Mouse (Mus musculus): ENCODE data around the gene Mctp2.

DNA sequence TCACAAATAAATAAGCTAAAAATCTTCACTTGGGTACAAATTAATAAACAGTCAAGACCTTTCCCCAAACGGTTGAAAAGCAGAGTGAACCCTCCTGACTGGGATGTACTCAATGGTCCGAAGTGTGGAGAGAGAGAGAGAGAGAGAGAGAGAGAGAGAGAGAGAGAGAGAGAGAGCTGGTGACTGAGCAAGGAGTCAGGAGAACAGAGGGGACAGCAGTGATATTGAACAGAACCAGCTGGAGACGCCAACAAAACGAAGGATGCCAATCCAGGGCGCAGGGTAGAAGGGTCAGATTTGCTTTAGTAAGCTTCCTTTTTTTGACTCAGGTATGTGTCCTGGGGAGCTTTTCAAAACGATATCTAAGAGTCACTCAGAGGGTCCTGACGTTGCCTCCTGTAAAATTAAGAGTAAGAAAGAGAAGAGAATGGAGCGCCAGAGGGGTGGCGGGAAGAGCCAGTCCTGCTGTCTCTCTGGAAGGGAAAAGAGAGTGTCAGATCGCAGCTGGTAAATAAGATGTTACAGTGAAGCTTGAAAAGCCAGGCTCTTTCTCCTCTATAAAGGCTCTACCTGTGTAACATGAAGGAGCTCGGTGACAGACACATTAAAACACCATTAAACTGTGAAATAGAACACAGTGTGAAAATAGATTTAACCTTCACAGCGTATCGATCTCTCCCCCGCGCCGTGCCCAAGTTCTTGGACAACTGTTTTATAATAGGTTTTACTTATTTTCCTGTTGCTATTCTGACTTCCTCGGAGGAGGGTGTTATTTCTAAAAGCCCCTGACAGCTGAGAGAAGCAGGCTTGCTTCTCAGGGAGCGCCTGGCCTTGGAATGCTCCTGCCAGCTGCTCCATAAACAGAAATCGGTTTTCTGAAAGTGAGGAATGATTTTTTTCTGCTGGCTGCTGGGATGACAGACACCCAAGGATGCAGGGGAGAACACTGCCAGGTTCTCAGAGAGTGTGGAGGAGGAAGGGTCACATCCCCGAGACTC, 258.5 kb downstream of the Mctp2 start:
- no peak for TF ChIP-seq GATA1 (IDR thresholded peaks at IDR 0.05; ENCODE audit: low read length)
- no peak for TF ChIP-seq TAL1 (IDR thresholded peaks at IDR 0.05; ENCODE audit: low read length)
